Mouse (Mus musculus) liver, embryonic 14.5 days (tissue): ENCODE results near the gene Arglu1. TPM values are rescaled to one million over a fixed set of nuclear protein-coding genes. Genes with fewer than 3 reads are reported as not detected.
A peak's percentile ranks its signal among the peaks of the same experiment; 100 is the strongest.

Experiments used
- ATAC-seq: fragments of 200-750 bp; cut with Nextera tagmentation; 2 replicates; pipeline ENCODE4 v1.8.0; 2017; ENCODE audit warnings: moderate number of reproducible peaks, mild to moderate bottlenecking, moderate library complexity; ENCODE audit not compliant: insufficient read depth
- DNase-seq, 3 experiments: peaks; one replicate each; pipeline ENCODE4 v3.0.0-alpha.2; 2012 to 2013; ENCODE audit warnings: low read depth in 3 of 3, low spot score in 3 of 3
- H3K27ac ChIP-seq: fragments of 300-500 bp; sonication (generic); 2 replicates; pipeline ENCODE4 v1.5.1; 2014; ENCODE audit warnings: moderate library complexity, mild to moderate bottlenecking, control low read depth, inconsistent platforms
- H3K27me3 ChIP-seq: fragments of 300-500 bp; sonication (generic); 2 replicates; pipeline ENCODE4 v1.6.1; 2014; ENCODE audit warnings: mild to moderate bottlenecking, low read length, moderate library complexity; ENCODE audit not compliant: control insufficient read depth, insufficient read depth
- H3K36me3 ChIP-seq: fragments of 300-500 bp; sonication (generic); replicated peaks from 2 replicates; pipeline ENCODE4 v1.6.1; 2014; ENCODE audit warnings: low read depth; ENCODE audit not compliant: control insufficient read depth, insufficient read depth
- H3K4me1 ChIP-seq, 2 experiments: fragments of 200-500 bp in 1 of 2; fragments of 300-500 bp in 1 of 2; sonication (generic) in 1 of 2; replicated peaks; 2 replicates each; pipeline ENCODE4 v1.6.1; 2012 to 2014; ENCODE audit warnings: antibody characterized with exemption in 1 of 2, inconsistent platforms in 1 of 2, low read length in 1 of 2; ENCODE audit not compliant: control insufficient read depth in 2 of 2, insufficient read depth in 2 of 2
- H3K4me2 ChIP-seq: fragments of 300-500 bp; sonication (generic); 2 replicates; pipeline ENCODE4 v1.6.1; 2014; ENCODE audit warnings: low read depth, mild to moderate bottlenecking, control low read depth, moderate library complexity
- H3K4me3 ChIP-seq, 2 experiments: fragments of 200-500 bp in 1 of 2; fragments of 300-500 bp in 1 of 2; sonication (generic) in 1 of 2; 2 replicates each; pipeline ENCODE4 v1.5.1; 2012 to 2014; ENCODE audit warnings: low read depth in 2 of 2, low read length in 2 of 2, mild to moderate bottlenecking in 2 of 2, control low read depth in 1 of 2, inconsistent platforms in 1 of 2, moderate library complexity in 1 of 2; ENCODE audit not compliant: insufficient read depth in 1 of 2
- H3K9ac ChIP-seq: fragments of 300-500 bp; sonication (generic); replicated peaks from 2 replicates; pipeline ENCODE4 v1.6.1; 2014; ENCODE audit warnings: mild to moderate bottlenecking, control low read depth, moderate library complexity
- H3K9me3 ChIP-seq: fragments of 300-500 bp; sonication (generic); 2 replicates; pipeline ENCODE4 v1.6.1; 2016; ENCODE audit warnings: low read length, mixed read lengths; ENCODE audit not compliant: control insufficient read depth
- CTCF ChIP-seq: IDR thresholded peaks from 2 replicates; pipeline ENCODE4 v1.5.1; 2016; ENCODE audit warnings: antibody characterized with exemption, low read depth, control low read depth
- EP300 ChIP-seq: IDR thresholded peaks from 2 replicates; pipeline ENCODE4 v1.6.1; 2016; ENCODE audit warnings: antibody characterized with exemption, low read depth
- WGBS: fragments of 180-500 bp; shearing (Covaris S2); extraction: QIAGEN DNeasy Blood & Tissue Kit; methylation state at CpG from one replicate; pipeline ENCODE4 v1.1.7; 2014; ENCODE audit not compliant: insufficient replicate concordance; 5-methylcytosine and 5-hydroxymethylcytosine counted together
- polyA plus RNA-seq, 2 experiments: library from polyadenylated mRNA; depleted of rRNA in 1 of 2; stranded (reverse) in 1 of 2; unstranded in 1 of 2; fragments of >200 nt; fragmentation: Nextera tagmentation in 1 of 2; extraction: Ambion mirVana in 1 of 2; gene quantifications; 2 replicates each; pipeline versions ENCODE4 v1.2.1 to v1.2.3; 2012 to 2014

Gene Arglu1
- polyA plus RNA-seq (2012; rRNA removed), result 26.8 and 31.5 TPM in 2 replicates
- 37.1 and 37.5 TPM in 2 replicates for polyA plus RNA-seq (2014; fragmentation: Nextera tagmentation; extraction: Ambion mirVana)

DNA sequence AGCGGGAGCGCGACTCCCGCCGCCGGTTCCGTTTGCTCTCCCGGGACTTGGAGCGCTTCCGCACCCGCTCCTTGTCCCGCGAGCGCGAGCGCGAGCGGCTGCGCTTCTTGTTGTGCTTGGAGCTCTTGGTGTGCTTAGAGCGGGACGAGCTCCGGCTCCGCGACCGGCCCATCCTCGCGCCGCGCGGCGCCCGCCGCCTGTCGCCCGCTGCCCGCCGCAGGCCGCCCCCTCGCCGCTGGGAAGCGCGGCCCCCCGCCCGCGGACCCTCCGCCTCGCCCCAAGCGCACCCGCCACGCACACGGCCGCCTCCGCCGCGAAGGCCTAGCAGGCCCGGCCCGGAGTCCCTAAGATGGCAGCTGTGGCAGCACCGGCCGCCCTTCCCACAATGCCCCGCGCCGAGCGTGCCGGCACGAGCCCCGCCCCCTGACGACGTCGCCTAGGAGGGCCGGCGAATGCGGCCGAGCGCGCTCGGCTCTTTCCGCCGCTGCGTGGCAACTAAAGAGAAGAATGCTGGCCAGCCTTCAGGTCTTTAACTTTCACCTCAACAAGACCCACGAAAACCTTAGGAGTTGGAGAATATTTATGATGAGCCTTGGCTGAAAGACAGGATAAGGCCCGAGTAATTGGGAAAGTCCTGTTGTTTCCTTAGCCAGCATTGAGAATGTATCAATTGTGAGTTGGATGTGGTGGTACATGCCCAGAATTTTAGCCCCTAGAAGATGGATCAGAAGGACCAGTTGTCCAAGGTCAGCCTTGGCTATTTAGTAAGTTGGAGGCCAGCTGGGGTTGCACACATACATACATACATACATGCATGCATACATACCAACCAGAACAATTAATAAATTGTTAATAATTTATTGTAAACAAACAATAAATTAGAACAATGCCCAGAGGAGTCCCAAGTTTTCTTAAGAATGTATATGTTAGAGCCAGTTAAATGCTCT lies at the start of gene Arglu1:
Arglu1 (minus strand) TSS at position 376 of the 947 bp plus-strand sequence.
- Histone ChIP-seq H3K4me2 (peak within 1 kb of the TSS; percentile 89), H3K27ac (peak within 1 kb of the TSS; percentile 32), H3K36me3 (peaks cover 2% of the 10 kb centered on the region; the same call in 1 of the 2 replicates), H3K9ac (peak within 1 kb of the TSS; percentile 99), H3K4me3 (peak within 1 kb of the TSS; percentile 83 to 99), H3K27me3 (no peaks in the 10 kb centered on the region), H3K9me3 (no peaks in the 10 kb centered on the region), H3K4me1 (peaks cover 27 to 29% of the 10 kb centered on the region in 2 experiments)
- TF ChIP-seq CTCF (no peak), EP300 (no peak)
- DNase-seq, result peak; percentile 77 to 81 (median 78)
- under 1% methylated on average over 79 of the region's 81 CpGs for WGBS
- peak; percentile 91 for ATAC-seq

DNA sequence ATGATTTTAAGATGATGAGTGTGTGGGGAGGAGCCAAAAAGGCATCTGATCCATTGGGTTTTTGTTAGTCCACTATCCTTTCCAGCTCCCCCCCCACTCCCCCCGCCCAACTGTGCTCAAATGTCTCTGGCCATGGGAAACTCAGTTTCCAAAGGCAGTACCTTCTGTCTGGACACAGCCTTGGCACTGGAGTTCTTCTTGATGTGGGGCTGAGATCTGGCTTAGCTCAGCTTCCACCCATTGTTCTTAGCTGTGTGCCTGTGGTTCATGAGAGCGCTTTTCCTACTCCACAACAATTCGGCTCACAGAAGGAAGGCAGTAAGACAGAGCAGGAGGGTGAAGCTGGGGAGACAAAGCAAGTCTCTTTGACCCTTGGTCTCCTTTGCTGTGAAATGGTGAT lies 47.0 kb upstream of the Arglu1 start:
- 42% methylated on average over 3 of the region's 3 CpGs for WGBS
- Histone ChIP-seq H3K4me3 (no peak overlapping the region), H3K9me3 (no peaks in the 10 kb centered on the region), H3K36me3 (no peaks in the 10 kb centered on the region), H3K4me1 (no peaks in the 10 kb centered on the region), H3K27me3 (no peaks in the 10 kb centered on the region), H3K9ac (no peak overlapping the region), H3K27ac (no peak overlapping the region), H3K4me2 (no peak overlapping the region)
- DNase-seq (no peak), ATAC-seq (no peak)
- TF ChIP-seq CTCF (no peak), EP300 (no peak)

DNA sequence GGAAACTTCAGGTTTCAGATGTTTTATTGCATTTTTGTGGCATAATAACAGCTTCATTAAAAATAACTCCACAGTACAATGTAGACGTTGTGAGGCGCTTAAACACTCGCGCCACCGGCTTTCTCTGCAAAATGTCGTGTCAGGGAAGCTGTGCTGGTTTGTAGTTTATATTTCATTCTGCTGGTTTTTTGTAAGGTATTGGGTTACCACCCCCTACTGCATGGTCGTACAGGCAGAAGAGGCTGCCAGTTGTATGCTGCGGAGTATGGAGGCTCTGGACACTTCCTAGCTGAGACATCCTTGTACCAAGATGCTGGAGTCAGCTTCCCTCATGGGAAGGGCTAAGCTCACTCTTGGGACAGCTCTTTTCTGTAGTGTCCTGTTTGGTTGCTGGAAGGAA lies 46.5 kb upstream of the Arglu1 start:
- no peak for TF ChIP-seq EP300
- no peak for TF ChIP-seq CTCF
- Histone ChIP-seq H3K27ac (no peak overlapping the region), H3K36me3 (no peaks in the 10 kb centered on the region), H3K4me1 (no peaks in the 10 kb centered on the region), H3K9ac (no peak overlapping the region), H3K4me2 (no peak overlapping the region), H3K27me3 (no peaks in the 10 kb centered on the region), H3K4me3 (no peak overlapping the region), H3K9me3 (no peaks in the 10 kb centered on the region)
- ATAC-seq (no peak), DNase-seq (no peak)
- 76% methylated on average over 8 of the region's 8 CpGs for WGBS

DNA sequence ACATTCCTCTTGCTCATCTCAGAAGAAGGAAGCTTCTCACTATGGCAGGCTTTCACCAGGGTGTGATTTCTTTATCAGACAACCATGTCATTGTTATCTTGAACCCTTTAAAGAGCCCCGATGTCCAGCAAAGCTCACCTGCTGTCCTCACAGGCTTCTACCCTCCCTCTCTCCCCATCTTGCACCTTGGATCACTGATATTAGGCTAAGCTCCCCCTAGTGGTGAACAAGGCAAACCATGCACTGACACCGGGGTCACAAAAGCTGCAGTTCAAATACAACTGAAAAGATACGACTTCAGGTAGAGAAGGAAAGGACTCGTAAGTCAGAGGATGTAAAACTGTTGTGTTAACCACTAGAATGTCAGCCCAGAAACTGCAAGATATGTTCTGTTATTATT lies 43.5 kb upstream of the Arglu1 start:
- TF ChIP-seq EP300, result no peak
- peak; percentile 75 for TF ChIP-seq CTCF
- H3K4me1 ChIP-seq, result no peaks in the 10 kb centered on the region
- H3K9ac ChIP-seq, result no peak overlapping the region
- H3K27ac ChIP-seq, result no peak overlapping the region
- 20% methylated on average over 4 of the region's 4 CpGs for WGBS
- peak in 2 of 3 experiments; percentile 1 to 2 for DNase-seq
- ATAC-seq, result no peak
- H3K4me2 ChIP-seq, result no peak overlapping the region
- H3K9me3 ChIP-seq, result no peaks in the 10 kb centered on the region
- no peak overlapping the region for H3K4me3 ChIP-seq
- no peaks in the 10 kb centered on the region for H3K36me3 ChIP-seq
- no peaks in the 10 kb centered on the region for H3K27me3 ChIP-seq

DNA sequence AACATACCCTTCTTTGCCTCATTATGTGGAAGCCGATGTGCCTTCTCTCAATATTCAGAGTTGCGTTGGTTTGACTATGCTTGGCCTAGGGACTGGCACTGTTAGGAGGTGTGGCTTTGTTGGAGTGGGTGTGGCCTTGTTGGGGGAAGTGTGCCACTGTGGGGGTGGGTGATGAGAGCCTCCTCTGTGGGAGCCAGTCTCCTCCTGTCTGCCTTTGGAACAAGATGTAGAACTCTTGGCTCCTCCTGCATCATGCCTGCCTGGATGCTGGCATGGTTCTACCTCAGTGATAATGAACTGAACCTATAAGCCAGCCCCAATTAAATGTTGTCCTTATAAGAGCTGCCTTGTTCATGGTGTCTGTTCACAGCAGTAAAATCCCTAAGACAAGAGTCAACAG lies 38.3 kb upstream of the Arglu1 start:
- WGBS, result 84% methylated on average over 2 of the region's 2 CpGs
- Histone ChIP-seq H3K27me3 (no peaks in the 10 kb centered on the region), H3K9ac (no peak overlapping the region), H3K4me3 (no peak overlapping the region), H3K4me1 (no peaks in the 10 kb centered on the region), H3K4me2 (no peak overlapping the region), H3K9me3 (no peaks in the 10 kb centered on the region), H3K36me3 (no peaks in the 10 kb centered on the region), H3K27ac (no peak overlapping the region)
- DNase-seq (no peak), ATAC-seq (no peak)
- TF ChIP-seq EP300 (no peak), CTCF (no peak)
